Mouse (Mus musculus): ENCODE measurements around the gene Ccnjl. TPM values are rescaled to one million over a fixed set of nuclear protein-coding genes. Genes with fewer than 3 reads are reported as not detected.
A peak's percentile ranks its signal among the peaks of the same experiment; 100 is the strongest.

Ccnjl gene
- polyA plus RNA-seq, 1 experiment from 2014 or later: 34.8 TPM

- H3K36me3 ChIP-seq (replicated peaks): peaks cover 91% of the 10 kb centered on the region
- WGBS: 7% methylated on average over 5 of the region's 6 CpGs
- peak overlapping the region; percentile 44 for H3K27ac ChIP-seq
- peaks cover 55% of the 10 kb centered on the region for H3K4me1 ChIP-seq
- H3K9me3 ChIP-seq: no peaks in the 10 kb centered on the region
- H3K4me3 ChIP-seq: no peak overlapping the region
- no peak for DNase-seq (ENCODE audit: extremely low spot score, low spot score)
- H3K27me3 ChIP-seq (ENCODE audit: poor library complexity, severe bottlenecking): no peaks in the 10 kb centered on the region
Measured at GRCm38 (mm10) chr11:43559515-43560292, 31.1 kb downstream of the Ccnjl start.

- no peaks in the 10 kb centered on the region for H3K9me3 ChIP-seq
Measured at GRCm38 (mm10) chr11:43563654-43564244, 35.2 kb downstream of the Ccnjl start.

GRCm38 (mm10) chr11:43565414-43565813 lies 36.8 kb downstream of the Ccnjl start:
- DNase-seq (ENCODE audit: extremely low spot score, low spot score): no peak
- H3K27me3 ChIP-seq (ENCODE audit: poor library complexity, severe bottlenecking): no peaks in the 10 kb centered on the region
- peaks cover 64% of the 10 kb centered on the region for H3K36me3 ChIP-seq (replicated peaks)
- H3K4me1 ChIP-seq: peaks cover 77% of the 10 kb centered on the region
- peak overlapping the region; percentile 84 for H3K27ac ChIP-seq
- H3K4me3 ChIP-seq: no peak overlapping the region
- 18% methylated on average over 2 of the region's 2 CpGs for WGBS
- H3K9me3 ChIP-seq: no peaks in the 10 kb centered on the region

More at GRCm38 (mm10) chr11:43563654-43564244, 35.2 kb downstream of the Ccnjl start:
- Histone ChIP-seq H3K27ac (peak overlapping the region; percentile 62), H3K4me1 (peaks cover 76% of the 10 kb centered on the region), H3K27me3 (ENCODE audit: poor library complexity, severe bottlenecking) (no peaks in the 10 kb centered on the region), H3K4me3 (no peak overlapping the region), H3K36me3 (replicated peaks) (peaks cover 66% of the 10 kb centered on the region)
- DNase-seq (ENCODE audit: extremely low spot score, low spot score): no peak
- WGBS: 75% methylated on average over 10 of the region's 10 CpGs

GRCm38 (mm10) chr11:43565852-43566251 lies 37.3 kb downstream of the Ccnjl start:
- Histone ChIP-seq H3K36me3 (replicated peaks) (peaks cover 60% of the 10 kb centered on the region), H3K9me3 (no peaks in the 10 kb centered on the region), H3K4me3 (peak overlapping the region; percentile 2; the same call in 1 of the 2 replicates), H3K27me3 (ENCODE audit: poor library complexity, severe bottlenecking) (no peaks in the 10 kb centered on the region), H3K27ac (peak overlapping the region; percentile 84), H3K4me1 (peaks cover 75% of the 10 kb centered on the region)
- WGBS: 3% methylated on average over 8 of the region's 8 CpGs
- DNase-seq (ENCODE audit: extremely low spot score, low spot score): peak; percentile 52

GRCm38 (mm10) chr11:43566696-43567095 lies 38.1 kb downstream of the Ccnjl start:
- peaks cover 78% of the 10 kb centered on the region for H3K4me1 ChIP-seq
- peak overlapping the region; percentile 84 for H3K27ac ChIP-seq
- no peak overlapping the region for H3K4me3 ChIP-seq
- DNase-seq (ENCODE audit: extremely low spot score, low spot score): no peak
- 72% methylated on average over 5 of the region's 5 CpGs for WGBS
- no peaks in the 10 kb centered on the region for H3K9me3 ChIP-seq
- no peaks in the 10 kb centered on the region for H3K27me3 ChIP-seq (ENCODE audit: poor library complexity, severe bottlenecking)
- H3K36me3 ChIP-seq (replicated peaks): peaks cover 51% of the 10 kb centered on the region

GRCm38 (mm10) chr11:43568263-43568662 lies 39.7 kb downstream of the Ccnjl start:
- H3K27me3 ChIP-seq (ENCODE audit: poor library complexity, severe bottlenecking): 0 out of 2 replicates have a peak, but pooled peaks cover 2% of the 10 kb centered on the region
- no peak overlapping the region for H3K4me3 ChIP-seq
- no peak for DNase-seq (ENCODE audit: extremely low spot score, low spot score)
- no peaks in the 10 kb centered on the region for H3K9me3 ChIP-seq
- peaks cover 80% of the 10 kb centered on the region for H3K4me1 ChIP-seq
- H3K27ac ChIP-seq: no peak overlapping the region
- H3K36me3 ChIP-seq (replicated peaks): peaks cover 47% of the 10 kb centered on the region
- 65% methylated on average over 5 of the region's 5 CpGs for WGBS

- H3K9me3 ChIP-seq: no peaks in the 10 kb centered on the region
- no peak for DNase-seq (ENCODE audit: extremely low spot score, low spot score)
- peaks cover 73% of the 10 kb centered on the region for H3K4me1 ChIP-seq
- H3K27ac ChIP-seq: peak overlapping the region; percentile 58
- H3K27me3 ChIP-seq (ENCODE audit: poor library complexity, severe bottlenecking): 0 out of 2 replicates have a peak, but pooled peaks cover 5% of the 10 kb centered on the region
- no peak overlapping the region for H3K4me3 ChIP-seq
- 89% methylated on average over 5 of the region's 5 CpGs for WGBS
- H3K36me3 ChIP-seq (replicated peaks): peaks cover 49% of the 10 kb centered on the region
Measured at GRCm38 (mm10) chr11:43569188-43569587, 40.6 kb downstream of the Ccnjl start.

- peaks cover 73% of the 10 kb centered on the region for H3K4me1 ChIP-seq
- H3K27ac ChIP-seq: peak overlapping the region; percentile 58
- WGBS: 81% methylated on average over 11 of the region's 11 CpGs
- DNase-seq (ENCODE audit: extremely low spot score, low spot score): no peak
- H3K36me3 ChIP-seq (replicated peaks): peaks cover 47% of the 10 kb centered on the region
- H3K9me3 ChIP-seq: no peaks in the 10 kb centered on the region
- H3K27me3 ChIP-seq (ENCODE audit: poor library complexity, severe bottlenecking): 0 out of 2 replicates have a peak, but pooled peaks cover 5% of the 10 kb centered on the region
- no peak overlapping the region for H3K4me3 ChIP-seq
Measured at GRCm38 (mm10) chr11:43569595-43569994, 41.0 kb downstream of the Ccnjl start.

- Histone ChIP-seq H3K4me1 (peaks cover 66% of the 10 kb centered on the region), H3K4me3 (peak overlapping the region; percentile 39), H3K36me3 (replicated peaks) (peaks cover 50% of the 10 kb centered on the region), H3K27me3 (ENCODE audit: poor library complexity, severe bottlenecking) (0 out of 2 replicates have a peak, but pooled peaks cover 5% of the 10 kb centered on the region), H3K27ac (peak overlapping the region; percentile 89), H3K9me3 (no peaks in the 10 kb centered on the region)
- DNase-seq (ENCODE audit: extremely low spot score, low spot score): no peak
- WGBS: 11% methylated on average over 3 of the region's 3 CpGs
Measured at GRCm38 (mm10) chr11:43575061-43575375, 46.4 kb downstream of the Ccnjl start.

- Histone ChIP-seq H3K4me1 (peaks cover 60% of the 10 kb centered on the region), H3K9me3 (no peaks in the 10 kb centered on the region), H3K4me3 (peak overlapping the region; percentile 39), H3K27ac (peak overlapping the region; percentile 89), H3K27me3 (ENCODE audit: poor library complexity, severe bottlenecking) (0 out of 2 replicates have a peak, but pooled peaks cover 5% of the 10 kb centered on the region), H3K36me3 (replicated peaks) (peaks cover 52% of the 10 kb centered on the region)
- 1% methylated on average over 9 of the region's 9 CpGs for WGBS
- DNase-seq (ENCODE audit: extremely low spot score, low spot score): peak; percentile 68
Measured at GRCm38 (mm10) chr11:43575376-43576151, 47.0 kb downstream of the Ccnjl start.

GRCm38 (mm10) chr11:43577713-43578478 lies 49.3 kb downstream of the Ccnjl start:
- Histone ChIP-seq H3K27me3 (ENCODE audit: poor library complexity, severe bottlenecking) (0 out of 2 replicates have a peak, but pooled peaks cover 5% of the 10 kb centered on the region), H3K4me3 (no peak overlapping the region), H3K9me3 (no peaks in the 10 kb centered on the region), H3K27ac (peak overlapping the region; percentile 4; the same call in 1 of the 2 replicates), H3K4me1 (peaks cover 41% of the 10 kb centered on the region), H3K36me3 (replicated peaks) (peaks cover 68% of the 10 kb centered on the region)
- 44% methylated on average over 11 of the region's 11 CpGs for WGBS
- DNase-seq (ENCODE audit: extremely low spot score, low spot score): no peak
